Mouse (Mus musculus) T-helper 17 cell (primary cell): ENCODE results near the gene Card9.

ENCODE experiments used
- in situ Hi-C, 2 experiments: fragments of 300-600 bp; cut with MboI, MseI; formaldehyde crosslinking; loops; 1 replicate in 1 of 2; 2 replicates in 1 of 2; pipeline ENCODE4 v1.15.1; 2025; ENCODE audit warnings: high pct_unique_total_duplicates in 2 of 2

Gene Card9

GRCm38 (mm10) chr2:26305555-26305954, 55.2 kb downstream of the Card9 start:
- in situ Hi-C loops: no loop called here

- in situ Hi-C loops: no loop called here
Measured at GRCm38 (mm10) chr2:26304711-26305110, 56.0 kb downstream of the Card9 start.
